Mouse (Mus musculus) limb, embryonic 15.5 days (tissue): Measurements from ENCODE around the gene Lgals3bp. TPM values are rescaled to one million over a fixed set of nuclear protein-coding genes. Genes with fewer than 3 reads are reported as not detected.

Experiments used
- ATAC-seq: fragments of 200-750 bp; cut with Nextera tagmentation; 2 replicates; pipeline ENCODE4 v1.8.0; 2017; ENCODE audit warnings: low read depth, moderate TSS enrichment; ENCODE audit not compliant: insufficient number of reproducible peaks, low FRiP score, low TSS enrichment
- H3K27ac ChIP-seq: fragments of 300-500 bp; sonication (generic); 2 replicates; pipeline ENCODE4 v1.5.1; 2015; ENCODE audit warnings: moderate library complexity, mild to moderate bottlenecking, inconsistent platforms
- H3K27me3 ChIP-seq: fragments of 300-500 bp; sonication (generic); 2 replicates; pipeline ENCODE4 v1.6.1; 2015; ENCODE audit warnings: inconsistent platforms
- H3K36me3 ChIP-seq: fragments of 300-500 bp; sonication (generic); 2 replicates; pipeline ENCODE4 v1.6.1; 2015; ENCODE audit warnings: inconsistent platforms
- H3K4me1 ChIP-seq: fragments of 300-500 bp; sonication (generic); 2 replicates; pipeline ENCODE4 v1.6.1; 2015; ENCODE audit warnings: inconsistent platforms
- H3K4me2 ChIP-seq: fragments of 300-500 bp; sonication (generic); 2 replicates; pipeline ENCODE4 v1.6.1; 2015; ENCODE audit warnings: mild to moderate bottlenecking, inconsistent platforms
- H3K4me3 ChIP-seq: fragments of 300-500 bp; sonication (generic); 2 replicates; pipeline ENCODE4 v1.5.1; 2015; ENCODE audit warnings: mild to moderate bottlenecking, inconsistent platforms
- H3K9ac ChIP-seq: fragments of 300-500 bp; sonication (generic); 2 replicates; pipeline ENCODE4 v1.6.1; 2015; ENCODE audit warnings: inconsistent platforms
- H3K9me3 ChIP-seq: fragments of 300-500 bp; sonication (generic); 2 replicates; pipeline ENCODE4 v1.6.1; 2016; ENCODE audit warnings: inconsistent platforms
- WGBS: fragments of 180-500 bp; shearing (Covaris S2); methylation state at CpG from one replicate; pipeline ENCODE4 v1.1.7; 2015; 5-methylcytosine and 5-hydroxymethylcytosine counted together
- polyA plus RNA-seq: library from polyadenylated mRNA; unstranded; fragments of >200 nt; fragmentation: Nextera tagmentation; extraction: Ambion mirVana; gene quantifications from 2 replicates; pipeline ENCODE4 v1.2.1, GENCODE M21; 2015

Lgals3bp gene
- 8.0 and 11.5 TPM in 2 replicates for polyA plus RNA-seq

DNA sequence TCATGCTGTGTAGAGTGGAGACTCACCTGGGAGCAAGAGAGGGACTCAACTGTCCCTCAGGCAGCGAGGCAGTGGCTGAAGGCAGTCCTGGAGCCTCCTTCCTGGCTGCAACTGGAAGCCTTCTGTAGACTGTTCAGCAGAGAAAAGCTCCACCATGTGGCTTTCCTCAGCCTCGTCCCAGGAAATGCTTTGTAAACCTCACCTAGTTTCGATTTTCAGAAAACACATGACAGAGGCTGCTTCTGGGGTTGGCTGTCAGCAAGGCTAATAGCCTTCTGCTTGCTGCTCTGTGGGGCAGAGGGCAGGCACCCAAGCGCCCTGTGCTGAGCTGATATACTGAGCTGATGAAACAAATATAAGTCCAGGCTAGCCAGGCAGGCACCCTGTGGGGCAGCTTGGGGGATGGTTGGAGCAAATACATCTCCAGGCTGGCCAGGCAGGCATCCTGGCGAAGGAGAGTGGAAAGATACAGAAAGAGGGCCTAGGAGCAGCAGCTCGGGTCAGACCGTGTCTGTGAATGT, at the start of gene Lgals3bp:
Gene Lgals3bp, minus strand, starts transcription at position 333 of the 521 bp plus-strand sequence.
- Histone ChIP-seq H3K4me3 (0 out of 2 replicates have a peak within 1 kb of the TSS, but pooled peaks have one; percentile 4), H3K36me3 (peaks cover 16% of the 10 kb centered on the region), H3K4me2 (no peak within 1 kb of the TSS), H3K9ac (no peak within 1 kb of the TSS), H3K27me3 (no peaks in the 10 kb centered on the region), H3K9me3 (no peaks in the 10 kb centered on the region), H3K4me1 (peaks cover 33% of the 10 kb centered on the region), H3K27ac (peak within 1 kb of the TSS; percentile 81)
- ATAC-seq, result 0 out of 2 replicates have a peak, but pooled peaks have one; percentile 8
- WGBS, result 32% methylated on average over 7 of the region's 7 CpGs

DNA sequence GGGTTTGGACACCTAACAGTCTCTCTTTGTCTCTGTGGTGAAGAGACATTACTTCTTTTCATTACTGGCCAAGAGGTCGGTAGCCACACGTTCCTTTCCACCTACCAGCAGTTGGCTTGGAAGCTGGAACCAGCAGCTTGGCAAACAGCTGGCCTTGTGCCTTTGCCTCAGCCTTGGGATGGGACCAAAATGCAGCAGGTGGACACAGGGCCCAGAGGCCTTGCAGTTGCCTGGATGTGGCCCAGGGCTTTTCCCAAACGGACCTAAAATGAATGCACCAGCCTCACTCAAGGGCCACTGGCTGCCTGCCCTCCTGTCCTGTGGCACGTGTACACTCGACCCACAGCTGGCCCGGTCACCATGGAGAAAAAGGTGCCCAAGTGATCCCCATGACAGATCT, 49.3 kb upstream of the Lgals3bp start:
- H3K36me3 ChIP-seq, result peaks cover 18% of the 10 kb centered on the region; the same call in 1 of the 2 replicates
- 80% methylated on average over 6 of the region's 6 CpGs for WGBS

DNA sequence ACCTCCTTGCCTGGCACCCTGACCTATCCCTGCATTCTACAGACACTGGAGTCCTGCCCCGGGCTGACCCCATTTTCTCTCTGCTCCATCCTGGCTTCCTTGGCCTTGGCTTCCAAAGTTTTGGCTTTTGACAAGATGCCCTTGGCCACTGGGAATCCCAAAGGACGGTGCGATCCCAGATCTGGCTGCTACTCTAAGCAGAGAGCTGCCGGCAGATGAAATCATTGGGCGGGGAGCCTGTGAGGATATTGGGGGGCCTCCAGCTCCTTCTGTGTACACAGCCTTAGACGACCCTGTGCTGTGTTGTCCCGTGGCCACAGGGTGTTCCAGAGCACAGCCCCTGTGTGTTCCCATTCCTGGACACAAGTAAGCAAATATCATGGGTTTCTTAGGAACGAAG, 46.5 kb upstream of the Lgals3bp start:
- H3K27me3 ChIP-seq, result 0 out of 2 replicates have a peak, but pooled peaks cover 4% of the 10 kb centered on the region
- no peak overlapping the region for H3K4me3 ChIP-seq
- peaks cover 18% of the 10 kb centered on the region; the same call in 1 of the 2 replicates for H3K36me3 ChIP-seq
- no peak overlapping the region for H3K27ac ChIP-seq
- H3K9ac ChIP-seq, result no peak overlapping the region
- H3K9me3 ChIP-seq, result no peaks in the 10 kb centered on the region
- no peak for ATAC-seq
- H3K4me2 ChIP-seq, result no peak overlapping the region
- 79% methylated on average over 8 of the region's 8 CpGs for WGBS
- H3K4me1 ChIP-seq, result peaks cover 5% of the 10 kb centered on the region

More for the DNA sequence above, 49.3 kb upstream of the Lgals3bp start:
- Histone ChIP-seq H3K9me3 (no peaks in the 10 kb centered on the region), H3K4me2 (no peak overlapping the region), H3K4me1 (peaks cover 5% of the 10 kb centered on the region), H3K27me3 (no peaks in the 10 kb centered on the region), H3K4me3 (no peak overlapping the region), H3K9ac (no peak overlapping the region), H3K27ac (no peak overlapping the region)
- ATAC-seq, result no peak

DNA sequence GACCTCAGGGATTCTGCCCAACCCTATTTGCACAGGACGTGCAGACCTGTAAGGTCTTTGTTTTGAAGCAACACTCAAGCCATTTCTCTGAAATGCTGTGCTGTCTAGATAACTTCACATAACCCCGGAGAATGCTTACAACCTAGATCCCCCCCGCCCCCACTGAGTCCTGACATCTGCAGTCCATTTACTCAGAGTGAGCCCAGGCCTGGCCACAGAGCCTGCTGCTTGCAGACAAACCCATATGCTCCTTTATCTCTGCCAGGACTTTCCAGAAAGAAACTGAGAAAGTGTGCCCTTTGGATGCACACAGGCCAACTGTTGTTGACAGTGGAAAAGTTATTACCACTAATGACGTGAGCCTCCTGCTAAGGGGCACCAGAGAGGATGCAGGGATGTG, 45.5 kb upstream of the Lgals3bp start:
- 0 out of 2 replicates have a peak overlapping the region, but pooled peaks have one; percentile 47 for H3K27ac ChIP-seq

GRCm38 (mm10) chr11:118445843-118446242, 44.0 kb upstream of the Lgals3bp start:
- 13% methylated on average over 3 of the region's 3 CpGs for WGBS
- H3K36me3 ChIP-seq, result peaks cover 14% of the 10 kb centered on the region; the same call in 1 of the 2 replicates
- ATAC-seq, result no peak
- no peak overlapping the region for H3K27ac ChIP-seq
- no peak overlapping the region for H3K4me3 ChIP-seq
- no peak overlapping the region for H3K4me2 ChIP-seq
- H3K27me3 ChIP-seq, result 0 out of 2 replicates have a peak, but pooled peaks cover 4% of the 10 kb centered on the region
- peaks cover 5% of the 10 kb centered on the region for H3K4me1 ChIP-seq
- no peak overlapping the region for H3K9ac ChIP-seq
- H3K9me3 ChIP-seq, result no peaks in the 10 kb centered on the region

More for the DNA sequence above, 45.5 kb upstream of the Lgals3bp start:
- Histone ChIP-seq H3K36me3 (peaks cover 18% of the 10 kb centered on the region; the same call in 1 of the 2 replicates), H3K4me1 (peaks cover 5% of the 10 kb centered on the region), H3K27me3 (0 out of 2 replicates have a peak, but pooled peaks cover 4% of the 10 kb centered on the region), H3K9me3 (no peaks in the 10 kb centered on the region), H3K4me3 (no peak overlapping the region), H3K9ac (no peak overlapping the region), H3K4me2 (no peak overlapping the region)
- no peak for ATAC-seq
- whole genome bisulfite sequencing, result 30% methylated on average over 4 of the region's 4 CpGs

GRCm38 (mm10) chr11:118443201-118443970, 41.5 kb upstream of the Lgals3bp start:
- H3K27me3 ChIP-seq, result 0 out of 2 replicates have a peak, but pooled peaks cover 4% of the 10 kb centered on the region
- no peaks in the 10 kb centered on the region for H3K9me3 ChIP-seq
- 32% methylated on average over 11 of the region's 11 CpGs for WGBS
- H3K4me2 ChIP-seq, result no peak overlapping the region
- no peak overlapping the region for H3K9ac ChIP-seq
- H3K36me3 ChIP-seq, result peaks cover 9% of the 10 kb centered on the region; the same call in 1 of the 2 replicates
- no peak overlapping the region for H3K27ac ChIP-seq
- no peak for ATAC-seq
- no peak overlapping the region for H3K4me3 ChIP-seq
- H3K4me1 ChIP-seq, result peaks cover 17% of the 10 kb centered on the region

- H3K4me1 ChIP-seq, result peaks cover 19% of the 10 kb centered on the region
- H3K4me3 ChIP-seq, result no peak overlapping the region
- 69% methylated on average over 13 of the region's 13 CpGs for WGBS
- ATAC-seq, result no peak
- H3K36me3 ChIP-seq, result 0 out of 2 replicates have a peak, but pooled peaks cover 3% of the 10 kb centered on the region
- no peak overlapping the region for H3K27ac ChIP-seq
- H3K4me2 ChIP-seq, result no peak overlapping the region
- no peaks in the 10 kb centered on the region for H3K9me3 ChIP-seq
- H3K9ac ChIP-seq, result no peak overlapping the region
- 0 out of 2 replicates have a peak, but pooled peaks cover 4% of the 10 kb centered on the region for H3K27me3 ChIP-seq
Measured at GRCm38 (mm10) chr11:118442691-118443090, 40.8 kb upstream of the Lgals3bp start.

DNA sequence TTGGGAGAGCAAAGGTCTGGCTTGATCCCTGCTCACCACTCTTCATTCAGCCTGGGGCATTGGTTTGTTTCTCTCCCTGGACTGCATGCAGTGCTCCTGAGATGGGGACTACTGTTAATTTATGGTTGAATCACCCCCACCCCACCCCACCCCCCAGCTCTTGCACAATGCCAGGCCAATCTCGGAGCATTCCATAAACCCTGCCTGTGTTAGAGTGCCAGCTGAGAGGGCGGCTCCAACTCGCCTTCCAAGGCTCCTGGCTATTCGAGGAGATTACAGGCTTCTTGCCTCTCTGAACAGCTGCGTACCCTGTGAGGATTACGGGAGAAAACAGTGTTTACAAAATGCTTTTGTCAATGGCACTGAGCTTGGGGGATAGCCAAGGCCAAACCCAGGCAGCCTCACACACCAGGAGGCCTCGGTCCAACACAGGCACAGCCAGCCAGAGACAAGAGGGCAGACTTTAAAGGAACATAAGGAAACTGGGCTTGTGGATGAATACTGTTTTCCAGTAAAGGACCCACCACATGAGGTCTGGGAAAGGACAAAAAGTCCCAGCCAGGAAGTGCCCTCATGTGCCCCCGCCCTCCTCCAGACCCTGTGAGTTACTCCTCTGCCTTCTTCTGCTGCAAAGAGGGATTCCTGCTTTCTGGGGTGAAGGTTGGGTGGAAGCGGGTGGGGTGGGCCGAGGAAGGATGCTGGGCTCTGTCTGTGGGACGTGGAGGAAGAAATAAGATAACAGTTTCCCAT, 36.9 kb upstream of the Lgals3bp start:
- H3K9ac ChIP-seq, result no peak overlapping the region
- H3K4me1 ChIP-seq, result peaks cover 36% of the 10 kb centered on the region
- H3K27ac ChIP-seq, result peak overlapping the region; percentile 17; the same call in 1 of the 2 replicates
- 0 out of 2 replicates have a peak, but pooled peaks cover 3% of the 10 kb centered on the region for H3K27me3 ChIP-seq
- H3K4me2 ChIP-seq, result no peak overlapping the region
- H3K9me3 ChIP-seq, result no peaks in the 10 kb centered on the region
- no peak for ATAC-seq
- WGBS, result 31% methylated on average over 11 of the region's 11 CpGs
- no peak overlapping the region for H3K4me3 ChIP-seq
- H3K36me3 ChIP-seq, result no peaks in the 10 kb centered on the region

DNA sequence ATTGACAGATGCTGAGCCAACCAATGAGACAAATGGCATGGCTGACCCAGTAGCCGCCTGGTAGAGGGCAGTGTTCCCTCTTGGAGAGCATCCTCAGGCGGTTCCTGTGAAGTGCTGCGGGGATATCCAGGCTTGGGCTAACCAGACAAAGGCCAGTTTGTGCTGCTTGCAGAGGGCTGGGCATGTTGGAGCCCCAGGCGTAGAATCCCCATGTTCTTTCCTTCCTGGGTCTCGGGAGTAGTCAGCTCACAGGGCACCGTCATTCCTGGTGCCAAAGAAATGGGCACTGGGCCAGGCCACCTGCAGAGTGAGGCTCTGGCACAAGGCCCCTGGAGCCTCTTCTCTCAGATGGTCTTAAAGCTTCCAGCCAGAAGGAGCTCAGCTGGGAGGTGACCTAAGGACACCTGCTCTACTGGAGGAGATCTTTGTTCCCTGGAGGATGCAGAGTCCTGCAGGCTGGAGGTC, 34.6 kb upstream of the Lgals3bp start:
- no peak for ATAC-seq
- Histone ChIP-seq H3K4me2 (no peak overlapping the region), H3K9me3 (no peaks in the 10 kb centered on the region), H3K4me3 (no peak overlapping the region), H3K9ac (no peak overlapping the region), H3K27ac (no peak overlapping the region), H3K27me3 (no peaks in the 10 kb centered on the region), H3K4me1 (peaks cover 54% of the 10 kb centered on the region), H3K36me3 (no peaks in the 10 kb centered on the region)
- WGBS, result 35% methylated on average over 6 of the region's 6 CpGs

GRCm38 (mm10) chr11:118434093-118434492, 32.2 kb upstream of the Lgals3bp start:
- no peak for ATAC-seq
- H3K4me3 ChIP-seq, result peak overlapping the region; percentile 15; the same call in 1 of the 2 replicates
- peaks cover 72% of the 10 kb centered on the region for H3K4me1 ChIP-seq
- no peaks in the 10 kb centered on the region for H3K27me3 ChIP-seq
- H3K27ac ChIP-seq, result peak overlapping the region; percentile 43; the same call in 1 of the 2 replicates
- H3K9ac ChIP-seq, result no peak overlapping the region
- H3K4me2 ChIP-seq, result peak overlapping the region; percentile 41
- H3K9me3 ChIP-seq, result no peaks in the 10 kb centered on the region
- H3K36me3 ChIP-seq, result no peaks in the 10 kb centered on the region
- WGBS, result 37% methylated on average over 13 of the region's 13 CpGs

- H3K36me3 ChIP-seq, result no peaks in the 10 kb centered on the region
- no peak overlapping the region for H3K9ac ChIP-seq
Measured at GRCm38 (mm10) chr11:118433398-118433868, 31.5 kb upstream of the Lgals3bp start.

More at GRCm38 (mm10) chr11:118433398-118433868, 31.5 kb upstream of the Lgals3bp start:
- ATAC-seq, result no peak
- Histone ChIP-seq H3K4me2 (peak overlapping the region; percentile 41), H3K27ac (peak overlapping the region; percentile 43; the same call in 1 of the 2 replicates), H3K27me3 (no peaks in the 10 kb centered on the region), H3K4me1 (peaks cover 72% of the 10 kb centered on the region), H3K4me3 (peak overlapping the region; percentile 15; the same call in 1 of the 2 replicates), H3K9me3 (no peaks in the 10 kb centered on the region)
- 65% methylated on average over 10 of the region's 10 CpGs for WGBS
